Mouse (Mus musculus): ENCODE measurements around the gene Tmem132e. TPM values are rescaled to one million over a fixed set of nuclear protein-coding genes. Genes with fewer than 3 reads are reported as not detected.
A peak's percentile ranks its signal among the peaks of the same experiment; 100 is the strongest.

Tmem132e gene
- polyA plus RNA-seq (2012; rRNA removed), result 19.8 and 20.5 TPM in 2 replicates

- no peak for TF ChIP-seq POLR2A (IDR thresholded peaks at IDR 0.05; ENCODE audit: borderline replicate concordance, insufficient read depth, low read length)
- TF ChIP-seq CTCF (IDR thresholded peaks at IDR 0.05; ENCODE audit: borderline replicate concordance, insufficient read depth, low read depth, low read length), result no peak
- Histone ChIP-seq H3K27ac (ENCODE audit: insufficient read depth, low read length) (peak within 1 kb of the TSS; percentile 29), H3K4me3 (replicated peaks; ENCODE audit: insufficient read depth, low read depth, low read length) (peak within 1 kb of the TSS; percentile 89), H3K27me3 (ENCODE audit: control insufficient read depth, insufficient read depth, low read length) (no peaks in the 10 kb centered on the region), H3K4me1 (ENCODE audit: control insufficient read depth, insufficient read depth, low read length) (peaks cover 6% of the 10 kb centered on the region; the same call in 1 of the 2 replicates)
- under 1% methylated on average over 87 of the region's 88 CpGs for WGBS
- DNase-seq, result peak; percentile 44 to 53
These were observed at the start of gene Tmem132e for GRCm38 (mm10) chr11:82388371-82389313. Gene Tmem132e, plus strand, starts transcription at chr11:82388900.

- Histone ChIP-seq H3K4me1 (ENCODE audit: control insufficient read depth, insufficient read depth, low read length) (no peaks in the 10 kb centered on the region), H3K4me3 (replicated peaks; ENCODE audit: insufficient read depth, low read depth, low read length) (no peak overlapping the region), H3K27me3 (ENCODE audit: control insufficient read depth, insufficient read depth, low read length) (no peaks in the 10 kb centered on the region), H3K27ac (ENCODE audit: insufficient read depth, low read length) (no peak overlapping the region)
- WGBS, result 6% methylated on average over 7 of the region's 7 CpGs
- TF ChIP-seq CTCF (IDR thresholded peaks at IDR 0.05; ENCODE audit: borderline replicate concordance, insufficient read depth, low read depth, low read length) (no peak), POLR2A (IDR thresholded peaks at IDR 0.05; ENCODE audit: borderline replicate concordance, insufficient read depth, low read length) (no peak)
- DNase-seq, result peak in 1 of 2 experiments; percentile 1
These were observed 48.7 kb upstream of the Tmem132e start for GRCm38 (mm10) chr11:82339921-82340401.

GRCm38 (mm10) chr11:82340416-82340815 lies 48.3 kb upstream of the Tmem132e start:
- Histone ChIP-seq H3K27me3 (ENCODE audit: control insufficient read depth, insufficient read depth, low read length) (no peaks in the 10 kb centered on the region), H3K4me1 (ENCODE audit: control insufficient read depth, insufficient read depth, low read length) (no peaks in the 10 kb centered on the region), H3K27ac (ENCODE audit: insufficient read depth, low read length) (no peak overlapping the region), H3K4me3 (replicated peaks; ENCODE audit: insufficient read depth, low read depth, low read length) (no peak overlapping the region)
- TF ChIP-seq POLR2A (IDR thresholded peaks at IDR 0.05; ENCODE audit: borderline replicate concordance, insufficient read depth, low read length) (no peak), CTCF (IDR thresholded peaks at IDR 0.05; ENCODE audit: borderline replicate concordance, insufficient read depth, low read depth, low read length) (no peak)
- no peak for DNase-seq
- 15% methylated on average over 6 of the region's 6 CpGs for WGBS

GRCm38 (mm10) chr11:82340900-82341299 lies 47.8 kb upstream of the Tmem132e start:
- DNase-seq, result no peak
- TF ChIP-seq POLR2A (IDR thresholded peaks at IDR 0.05; ENCODE audit: borderline replicate concordance, insufficient read depth, low read length) (no peak), CTCF (IDR thresholded peaks at IDR 0.05; ENCODE audit: borderline replicate concordance, insufficient read depth, low read depth, low read length) (no peak)
- 76% methylated on average over 2 of the region's 2 CpGs for WGBS
- Histone ChIP-seq H3K27ac (ENCODE audit: insufficient read depth, low read length) (no peak overlapping the region), H3K27me3 (ENCODE audit: control insufficient read depth, insufficient read depth, low read length) (no peaks in the 10 kb centered on the region), H3K4me1 (ENCODE audit: control insufficient read depth, insufficient read depth, low read length) (no peaks in the 10 kb centered on the region), H3K4me3 (replicated peaks; ENCODE audit: insufficient read depth, low read depth, low read length) (no peak overlapping the region)

GRCm38 (mm10) chr11:82351039-82351438 lies 37.7 kb upstream of the Tmem132e start:
- no peak for DNase-seq
- H3K4me3 ChIP-seq (replicated peaks; ENCODE audit: insufficient read depth, low read depth, low read length), result no peak overlapping the region
- no peaks in the 10 kb centered on the region for H3K27me3 ChIP-seq (ENCODE audit: control insufficient read depth, insufficient read depth, low read length)
- H3K27ac ChIP-seq (ENCODE audit: insufficient read depth, low read length), result no peak overlapping the region
- TF ChIP-seq CTCF (IDR thresholded peaks at IDR 0.05; ENCODE audit: borderline replicate concordance, insufficient read depth, low read depth, low read length) (no peak), POLR2A (IDR thresholded peaks at IDR 0.05; ENCODE audit: borderline replicate concordance, insufficient read depth, low read length) (no peak)
- WGBS, result 72% methylated on average over 10 of the region's 10 CpGs
- H3K4me1 ChIP-seq (ENCODE audit: control insufficient read depth, insufficient read depth, low read length), result no peaks in the 10 kb centered on the region

- no peak overlapping the region for H3K4me3 ChIP-seq (replicated peaks; ENCODE audit: insufficient read depth, low read depth, low read length)
- H3K4me1 ChIP-seq (ENCODE audit: control insufficient read depth, insufficient read depth, low read length), result no peaks in the 10 kb centered on the region
- H3K27me3 ChIP-seq (ENCODE audit: control insufficient read depth, insufficient read depth, low read length), result no peaks in the 10 kb centered on the region
- DNase-seq, result no peak
- no peak for TF ChIP-seq CTCF (IDR thresholded peaks at IDR 0.05; ENCODE audit: borderline replicate concordance, insufficient read depth, low read depth, low read length)
- TF ChIP-seq POLR2A (IDR thresholded peaks at IDR 0.05; ENCODE audit: borderline replicate concordance, insufficient read depth, low read length), result no peak
- no peak overlapping the region for H3K27ac ChIP-seq (ENCODE audit: insufficient read depth, low read length)
- WGBS, result 60% methylated on average over 11 of the region's 11 CpGs
These were observed 18.5 kb upstream of the Tmem132e start for GRCm38 (mm10) chr11:82370151-82370550.

- Histone ChIP-seq H3K4me3 (replicated peaks; ENCODE audit: insufficient read depth, low read depth, low read length) (no peak overlapping the region), H3K27ac (ENCODE audit: insufficient read depth, low read length) (no peak overlapping the region), H3K4me1 (ENCODE audit: control insufficient read depth, insufficient read depth, low read length) (no peaks in the 10 kb centered on the region), H3K27me3 (ENCODE audit: control insufficient read depth, insufficient read depth, low read length) (no peaks in the 10 kb centered on the region)
- TF ChIP-seq CTCF (IDR thresholded peaks at IDR 0.05; ENCODE audit: borderline replicate concordance, insufficient read depth, low read depth, low read length) (no peak), POLR2A (IDR thresholded peaks at IDR 0.05; ENCODE audit: borderline replicate concordance, insufficient read depth, low read length) (no peak)
- no peak for DNase-seq
- WGBS, result 77% methylated on average over 4 of the region's 4 CpGs
These were observed 17.1 kb upstream of the Tmem132e start for GRCm38 (mm10) chr11:82371577-82371976.
